Mouse (Mus musculus) urinary bladder, adult 18-20 months (tissue): ENCODE measurements around the gene Clybl.

Experiments used
- DNase-seq, 2 experiments: peaks; one replicate each; pipeline ENCODE4 v3.0.0; 2022; ENCODE audit warnings: low spot score in 2 of 2, mixed read lengths in 2 of 2

Clybl gene

GRCm38 (mm10) chr14:122361807-122362206 is 180.3 kb downstream of the Clybl start:
- DNase-seq = no peak

DNA sequence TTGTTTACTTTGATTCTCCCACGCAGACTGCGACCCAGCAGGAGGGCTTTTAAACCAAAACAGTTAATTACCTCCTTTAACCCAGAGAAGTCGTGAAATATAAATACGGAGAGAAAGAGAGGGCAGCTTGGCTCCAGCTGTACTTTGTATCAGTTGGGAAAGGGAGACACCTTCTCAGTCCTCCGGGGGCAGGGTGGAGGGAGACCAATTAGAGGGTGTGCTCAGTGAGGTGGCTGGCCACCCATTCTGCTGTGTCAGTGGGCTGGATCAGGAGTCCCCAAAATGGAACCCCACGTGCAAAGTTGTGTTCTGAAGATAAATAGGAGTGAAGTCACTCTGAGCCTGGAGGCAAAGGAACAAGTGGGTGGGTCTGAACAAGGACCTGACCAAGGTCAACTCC is 181.7 kb downstream of the Clybl start:
- no peak for DNase-seq

DNA sequence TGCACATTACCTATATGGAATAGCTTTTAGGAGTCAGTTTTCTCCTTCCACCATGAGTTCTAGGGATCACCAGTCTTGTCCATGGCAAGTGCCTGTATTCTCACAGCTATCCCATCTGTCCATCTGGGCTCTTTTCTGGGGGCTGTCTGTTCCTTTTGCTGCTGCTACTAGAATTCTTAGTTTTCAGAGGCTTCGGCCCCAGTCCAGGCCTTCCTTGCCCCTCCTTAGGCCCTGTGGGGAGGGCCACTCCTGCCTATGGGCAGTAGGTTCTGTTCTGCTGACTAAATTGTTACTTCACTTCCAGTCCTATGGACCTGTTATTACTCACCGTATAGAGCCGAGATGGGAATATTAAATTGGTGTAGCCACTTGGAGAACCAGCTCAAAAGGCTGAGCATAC is 182.5 kb downstream of the Clybl start:
- no peak for DNase-seq

DNA sequence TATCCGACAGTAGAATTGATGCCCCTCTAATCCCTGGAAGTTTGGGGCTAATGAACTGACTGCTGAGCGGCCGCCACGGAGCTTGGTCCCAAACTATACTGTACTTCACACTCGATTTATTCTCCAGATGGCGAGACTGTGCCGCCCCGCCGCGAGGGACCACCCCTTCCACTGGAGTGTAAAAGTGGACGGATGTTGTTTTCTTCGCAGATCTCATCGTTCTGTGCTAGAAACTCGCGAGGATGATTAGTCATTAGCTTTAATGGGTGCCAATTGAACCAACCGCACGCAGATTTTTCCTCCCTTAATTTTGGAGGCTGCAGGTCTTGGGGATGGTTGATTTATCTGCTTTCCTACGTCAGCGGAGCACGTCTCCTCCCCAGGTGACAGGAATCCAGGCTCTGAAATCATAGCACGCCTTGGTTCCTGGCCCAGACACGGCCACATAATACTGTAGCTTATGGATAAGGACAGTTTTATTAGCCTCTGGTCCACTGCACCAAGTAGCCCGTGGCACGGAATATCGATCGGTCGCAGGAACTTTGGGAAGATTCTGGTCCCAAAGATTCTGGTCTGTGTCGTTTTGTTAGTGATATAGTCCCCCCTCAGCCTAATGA is 185.9 kb downstream of the Clybl start:
- no peak for DNase-seq

DNA sequence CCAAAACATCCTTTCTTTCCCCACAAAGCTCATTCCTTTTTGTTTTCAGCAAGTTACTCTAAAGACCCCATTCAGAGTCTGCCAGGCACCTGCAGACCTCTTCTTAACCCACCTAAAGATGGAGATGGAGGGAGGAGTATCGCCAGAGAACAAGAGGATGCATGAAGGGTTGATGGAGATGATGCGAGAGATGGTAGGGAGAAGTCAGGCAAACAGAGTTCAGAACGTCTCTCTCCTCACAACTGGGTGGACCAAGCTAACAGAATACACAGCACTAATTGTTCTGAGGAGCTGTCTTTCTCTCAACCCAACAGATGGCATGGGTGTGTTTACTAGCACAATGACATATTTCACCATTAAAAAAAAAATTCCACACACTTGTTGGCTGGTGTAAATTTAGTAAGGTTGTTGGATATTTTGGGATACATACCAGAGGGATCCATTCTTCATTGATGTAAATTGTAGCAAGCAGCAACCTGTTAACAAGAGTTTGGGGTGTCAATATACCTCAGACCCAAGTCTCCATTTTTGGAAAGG is 186.4 kb downstream of the Clybl start:
- no peak for DNase-seq

DNA sequence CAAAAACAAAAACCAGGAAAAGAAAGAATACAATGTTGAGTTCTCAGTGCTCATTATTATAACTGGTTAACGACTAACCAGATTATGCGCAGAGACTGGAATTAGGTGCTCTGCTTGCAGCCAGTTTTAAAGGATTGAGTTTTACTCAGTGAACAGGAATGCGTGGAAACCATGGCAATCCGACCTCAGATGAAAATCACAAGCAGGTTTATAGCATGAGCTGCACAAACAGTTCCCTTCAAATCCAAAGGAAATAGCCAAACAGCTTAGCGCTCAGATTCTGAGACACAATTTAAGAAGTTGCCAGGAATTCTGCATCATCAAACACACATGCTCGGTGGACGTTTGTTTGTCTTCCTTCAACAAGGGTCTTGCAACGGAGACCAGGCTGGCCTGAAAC is 187.0 kb downstream of the Clybl start:
- DNase-seq = no peak

GRCm38 (mm10) chr14:122371979-122372378 is 190.5 kb downstream of the Clybl start:
- no peak for DNase-seq

- DNase-seq = no peak
Measured at GRCm38 (mm10) chr14:122373458-122373857, 192.0 kb downstream of the Clybl start.

- no peak for DNase-seq
Measured at GRCm38 (mm10) chr14:122374285-122374997, 192.9 kb downstream of the Clybl start.

- DNase-seq = no peak
Measured at GRCm38 (mm10) chr14:122375070-122375811, 193.7 kb downstream of the Clybl start.

DNA sequence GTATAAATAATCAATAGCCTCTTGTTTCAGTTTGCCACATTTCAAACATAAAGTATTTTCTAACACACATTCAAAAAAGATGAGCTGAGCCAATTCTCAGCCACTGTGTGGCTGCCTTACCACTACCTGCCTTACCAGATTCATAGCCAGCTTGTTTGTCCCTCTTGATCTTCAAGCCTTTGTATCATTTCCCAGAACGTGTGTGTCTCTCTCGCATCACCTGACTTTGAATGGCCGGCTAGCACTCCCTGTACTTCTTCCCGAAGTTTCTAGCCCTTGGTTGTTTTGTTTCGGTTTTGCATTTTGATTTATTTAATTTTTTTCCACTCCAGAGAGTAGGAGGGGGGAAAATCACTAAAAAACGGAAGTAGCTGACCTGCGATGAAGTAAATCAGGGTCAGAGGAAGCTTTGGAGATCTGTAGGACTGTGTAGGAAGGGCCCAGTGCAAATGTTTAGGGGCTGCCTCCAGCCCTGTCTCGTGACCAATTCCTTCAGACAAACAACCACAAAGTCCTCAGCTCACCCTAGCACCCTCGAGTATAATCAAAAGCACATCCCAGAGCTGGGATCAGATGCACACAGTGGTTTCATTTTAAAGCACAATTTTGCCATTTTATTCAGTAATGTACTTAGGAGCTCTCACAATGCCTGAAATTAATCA is 195.1 kb downstream of the Clybl start:
- DNase-seq = no peak

DNA sequence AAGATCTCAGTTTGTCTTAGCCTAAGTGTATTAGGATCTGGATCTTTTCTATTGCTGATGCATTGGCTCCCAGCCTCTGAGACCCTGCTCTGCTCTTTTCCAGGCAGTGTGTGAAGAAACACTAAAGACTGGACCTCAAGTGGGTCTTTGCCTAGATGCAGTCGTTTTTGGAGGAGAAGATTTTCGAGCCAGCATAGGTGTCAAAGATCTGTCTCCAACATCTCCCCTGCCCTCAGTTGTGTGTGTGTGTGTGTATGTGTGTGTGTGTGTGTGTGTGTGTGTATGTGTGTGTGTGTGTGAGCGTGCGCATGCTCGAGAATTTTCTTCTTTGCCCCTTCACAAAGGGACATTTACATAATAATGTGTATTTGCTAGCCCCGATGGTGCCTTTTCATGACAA is 196.2 kb downstream of the Clybl start:
- no peak for DNase-seq

GRCm38 (mm10) chr14:122379076-122379475 is 197.6 kb downstream of the Clybl start:
- DNase-seq = no peak

GRCm38 (mm10) chr14:122379996-122380395 is 198.5 kb downstream of the Clybl start:
- DNase-seq = no peak

DNA sequence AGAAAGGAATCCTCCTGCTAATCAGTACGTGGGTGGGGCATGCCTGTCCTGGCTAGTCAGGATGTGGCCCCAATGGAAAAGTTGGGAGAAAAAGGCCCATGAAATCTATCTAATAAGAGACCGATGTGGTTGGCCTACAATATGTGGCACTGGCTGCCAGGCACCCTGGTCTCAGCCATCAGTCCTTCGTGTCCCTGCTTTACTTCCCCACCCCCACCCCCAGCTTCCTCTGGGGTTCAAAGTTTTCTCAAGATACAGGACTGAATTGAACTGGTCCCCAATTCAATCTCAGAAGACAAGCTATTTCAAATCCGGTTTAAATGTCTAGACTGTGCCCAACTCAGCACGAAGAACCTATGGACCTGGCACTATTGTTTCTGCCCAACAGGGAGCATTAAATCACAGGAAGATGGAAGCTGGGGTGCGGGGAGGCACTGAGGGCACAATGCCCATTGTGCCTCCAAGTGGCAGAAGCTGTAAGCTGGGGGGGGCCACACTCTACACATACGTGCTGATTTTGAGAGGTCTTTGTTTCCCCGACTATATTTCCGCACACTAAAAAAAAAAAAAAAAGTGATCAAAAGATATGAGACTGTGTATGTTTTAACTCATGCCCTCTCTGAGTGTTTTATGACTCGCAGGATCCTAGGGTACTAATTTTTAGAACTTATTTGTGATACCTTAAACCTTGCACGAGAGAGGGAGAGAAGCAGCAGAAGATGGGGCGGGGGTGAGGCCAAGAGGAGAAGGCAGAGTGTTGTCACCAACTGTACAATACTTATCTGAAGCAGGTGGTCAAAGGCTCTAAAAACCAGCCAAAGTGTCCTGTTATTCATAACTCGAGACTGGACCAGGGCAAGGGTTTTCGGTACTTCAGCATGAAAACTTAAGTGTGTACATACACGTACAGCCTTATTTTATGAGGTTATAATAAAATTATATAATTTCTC is 199.7 kb downstream of the Clybl start:
- DNase-seq = no peak

GRCm38 (mm10) chr14:122382281-122382680 is 200.8 kb downstream of the Clybl start:
- no peak for DNase-seq

DNA sequence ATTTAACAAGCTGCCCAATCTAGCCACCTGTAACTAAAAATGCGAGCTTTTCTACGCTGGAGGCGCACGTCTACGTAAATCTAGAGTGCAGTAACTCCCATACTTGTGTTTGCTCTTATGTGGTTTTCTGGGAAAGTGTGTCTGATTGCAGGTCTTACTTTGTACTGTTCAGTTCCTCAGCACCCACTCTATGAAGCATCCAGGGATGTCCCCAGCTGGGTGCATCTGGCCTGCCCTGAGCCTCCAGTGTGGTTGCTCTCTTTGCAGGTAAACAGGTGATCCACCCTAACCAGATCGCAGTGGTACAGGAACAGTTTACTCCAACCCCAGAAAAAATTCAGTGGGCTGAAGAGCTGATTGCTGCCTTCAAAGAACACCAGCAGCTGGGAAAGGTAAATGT is 202.4 kb downstream of the Clybl start:
- no peak for DNase-seq

GRCm38 (mm10) chr14:122384447-122385237 is 203.1 kb downstream of the Clybl start:
- DNase-seq = no peak

GRCm38 (mm10) chr14:122385238-122385534 is 203.7 kb downstream of the Clybl start:
- DNase-seq = no peak

- no peak for DNase-seq
Measured at GRCm38 (mm10) chr14:122385758-122386157, 204.3 kb downstream of the Clybl start.
